Mouse (Mus musculus) G1E (cell line): Measurements from ENCODE around the gene Coa3.

Experiments used
- CTCF ChIP-seq: IDR thresholded peaks from 2 replicates; pipeline ENCODE4 v1.5.1; 2012; ENCODE audit warnings: low read depth, low read length, inconsistent platforms, mixed read lengths
- GATA1 ChIP-seq: IDR thresholded peaks from 2 replicates; pipeline ENCODE4 v1.6.1; 2012; ENCODE audit warnings: borderline replicate concordance, low read length, inconsistent platforms, mixed read lengths
- POLR2AphosphoS5 ChIP-seq: IDR thresholded peaks from 2 replicates; pipeline ENCODE4 v1.6.1; 2012; ENCODE audit warnings: low read depth, low read length, inconsistent platforms; ENCODE audit not compliant: insufficient replicate concordance
- TAL1 ChIP-seq: conservative IDR thresholded peaks from 2 replicates; pipeline ENCODE4 v1.6.1; 2012; ENCODE audit warnings: low read depth, low read length, inconsistent platforms, mixed read lengths

- TF ChIP-seq CTCF: no peak
- TF ChIP-seq TAL1: no peak
- TF ChIP-seq GATA1: no peak
- no peak for TF ChIP-seq POLR2AphosphoS5
Measured at GRCm38 (mm10) chr11:101272446-101272845, 6.5 kb downstream of the Coa3 start.
